Mouse (Mus musculus): ENCODE measurements at regions not wholly inside any gene's neighbourhood (a gene's known extent, or its start where the extent isn't known, plus 50 kb on each side); places are given as distances from the start of the nearest gene placed in this dataset.

GRCm38 (mm10) chr1:98720595-98720994 lies 299.7 kb downstream of the Slco6d1 start:
- no peak for TF ChIP-seq TCF12 (IDR thresholded peaks at IDR 0.05; ENCODE audit: low read depth, low read length)
- TF ChIP-seq MAX (IDR thresholded peaks at IDR 0.05; ENCODE audit: low read length), result no peak
- TF ChIP-seq ZNF384 (IDR thresholded peaks at IDR 0.05; ENCODE audit: low read depth, low read length), result no peak
- no peak for TF ChIP-seq CTCF (conservative IDR thresholded peaks at IDR 0.05 in 1 of 2, IDR thresholded peaks at IDR 0.05 in 1 of 2; ENCODE audit: low read depth in 2 of 2, low read length in 2 of 2)
- TF ChIP-seq ZMIZ1 (IDR thresholded peaks at IDR 0.05; ENCODE audit: low read depth, low read length), result no peak
- no peak for TF ChIP-seq MYC (IDR thresholded peaks at IDR 0.05; ENCODE audit: low read depth, low read length)
- TF ChIP-seq USF1 (IDR thresholded peaks at IDR 0.05; ENCODE audit: low read depth, low read length), result no peak
- TF ChIP-seq MXI1 (IDR thresholded peaks at IDR 0.05; ENCODE audit: low read depth, low read length), result no peak
- no peak for TF ChIP-seq POLR2A (IDR thresholded peaks at IDR 0.05; ENCODE audit: low read depth, low read length)
- no peak for TF ChIP-seq CHD2 (IDR thresholded peaks at IDR 0.05; ENCODE audit: low read length)
- TF ChIP-seq NELFE (IDR thresholded peaks at IDR 0.05; ENCODE audit: low read depth, low read length), result no peak
- no peak for TF ChIP-seq E2F4 (IDR thresholded peaks at IDR 0.05; ENCODE audit: insufficient replicate concordance, low read depth, low read length)
- TF ChIP-seq MAFK (IDR thresholded peaks at IDR 0.05; ENCODE audit: insufficient replicate concordance, low read length), result no peak
- TF ChIP-seq EP300 (IDR thresholded peaks at IDR 0.05; ENCODE audit: low read length), result no peak
